Mouse (Mus musculus): ENCODE results near the gene Uxs1. TPM values are rescaled to one million over a fixed set of nuclear protein-coding genes. Genes with fewer than 3 reads are reported as not detected.
A peak's percentile ranks its signal among the peaks of the same experiment; 100 is the strongest.

The Uxs1 gene
- polyA plus RNA-seq, 1 experiment = not detected

DNA sequence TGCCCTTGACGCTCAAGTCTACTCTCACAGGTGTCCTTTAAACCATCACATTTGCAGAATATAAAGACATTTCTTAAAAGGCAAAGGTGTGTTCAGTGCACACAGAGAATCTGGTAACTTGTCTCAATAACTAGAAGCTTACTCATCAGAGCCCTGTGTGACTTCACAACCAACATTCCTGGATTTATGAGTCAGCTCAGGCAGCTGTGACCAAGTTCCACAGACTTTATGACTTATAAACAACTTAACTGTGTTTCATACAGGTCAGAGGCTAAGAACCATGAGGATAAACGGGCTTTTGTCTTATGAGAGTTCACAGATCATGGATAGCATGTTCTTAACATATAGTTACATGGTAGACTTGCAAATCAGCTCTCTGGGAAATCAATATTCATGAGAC is 8.5 kb downstream of the Uxs1 start:
- TF ChIP-seq CTCF (IDR thresholded peaks at IDR 0.05; ENCODE audit: insufficient read depth, low read depth, low read length) (no peak), POLR2A (IDR thresholded peaks at IDR 0.05; ENCODE audit: insufficient read depth, low read depth, low read length) (no peak)
- no peak overlapping the region for H3K4me3 ChIP-seq (ENCODE audit: insufficient read depth, low read depth, low read length)
- WGBS = 74% methylated on average over 2 of the region's 2 CpGs
- H3K4me1 ChIP-seq (ENCODE audit: control insufficient read depth, insufficient read depth, low read length) = peaks cover 3% of the 10 kb centered on the region; the same call in 1 of the 2 replicates
- H3K27ac ChIP-seq (ENCODE audit: insufficient read depth, low read depth, low read length) = no peak overlapping the region

DNA sequence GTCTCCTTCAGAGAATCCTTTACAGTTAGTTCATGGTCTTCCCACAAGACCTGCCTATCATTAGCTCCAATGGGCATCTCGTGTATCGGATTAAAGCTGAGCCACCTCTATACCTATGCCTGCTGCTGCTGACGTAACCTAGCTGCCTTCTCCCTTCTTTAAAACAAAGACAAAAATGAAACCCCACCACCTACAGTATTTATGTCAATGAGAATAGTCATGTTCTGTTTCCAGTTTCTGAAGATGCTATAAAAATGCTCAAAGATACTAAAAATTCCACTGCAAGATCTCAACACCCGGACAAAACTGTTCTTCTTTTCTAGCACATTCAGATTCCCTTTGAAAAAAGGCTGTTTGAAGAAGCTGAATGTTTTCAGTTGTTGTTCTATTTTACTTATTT is 9.2 kb downstream of the Uxs1 start:
- Histone ChIP-seq H3K4me1 (ENCODE audit: control insufficient read depth, insufficient read depth, low read length) (peaks cover 3% of the 10 kb centered on the region; the same call in 1 of the 2 replicates), H3K27ac (ENCODE audit: insufficient read depth, low read depth, low read length) (no peak overlapping the region), H3K4me3 (ENCODE audit: insufficient read depth, low read depth, low read length) (no peak overlapping the region)
- TF ChIP-seq CTCF (IDR thresholded peaks at IDR 0.05; ENCODE audit: insufficient read depth, low read depth, low read length) = no peak
- no peak for TF ChIP-seq POLR2A (IDR thresholded peaks at IDR 0.05; ENCODE audit: insufficient read depth, low read depth, low read length)
- 62% methylated on average over 4 of the region's 4 CpGs for WGBS

DNA sequence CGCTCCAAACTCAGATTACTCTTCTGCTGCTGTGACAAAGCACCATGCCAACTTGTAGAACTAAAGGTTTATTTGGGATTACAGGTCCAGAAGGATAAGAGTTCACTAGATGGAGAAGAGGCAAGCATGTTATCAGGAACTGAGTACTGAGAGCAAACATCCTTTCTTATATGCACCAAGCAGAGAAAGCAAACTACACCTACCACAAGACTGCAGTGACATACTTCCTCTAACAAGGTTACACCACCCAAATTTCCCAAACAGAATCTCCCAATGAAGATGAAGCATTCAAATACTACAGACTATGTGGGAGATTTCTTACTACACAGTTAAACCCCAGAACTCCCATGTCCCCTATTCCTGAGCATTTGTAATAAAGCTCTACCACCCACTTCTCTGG is 15.8 kb downstream of the Uxs1 start:
- Histone ChIP-seq H3K27ac (ENCODE audit: insufficient read depth, low read depth, low read length) (no peak overlapping the region), H3K4me1 (ENCODE audit: control insufficient read depth, insufficient read depth, low read length) (peaks cover 4% of the 10 kb centered on the region; the same call in 1 of the 2 replicates), H3K4me3 (ENCODE audit: insufficient read depth, low read depth, low read length) (no peak overlapping the region)
- WGBS = 96% methylated on average over 1 of the region's 1 CpGs
- no peak for TF ChIP-seq POLR2A (IDR thresholded peaks at IDR 0.05; ENCODE audit: insufficient read depth, low read depth, low read length)

DNA sequence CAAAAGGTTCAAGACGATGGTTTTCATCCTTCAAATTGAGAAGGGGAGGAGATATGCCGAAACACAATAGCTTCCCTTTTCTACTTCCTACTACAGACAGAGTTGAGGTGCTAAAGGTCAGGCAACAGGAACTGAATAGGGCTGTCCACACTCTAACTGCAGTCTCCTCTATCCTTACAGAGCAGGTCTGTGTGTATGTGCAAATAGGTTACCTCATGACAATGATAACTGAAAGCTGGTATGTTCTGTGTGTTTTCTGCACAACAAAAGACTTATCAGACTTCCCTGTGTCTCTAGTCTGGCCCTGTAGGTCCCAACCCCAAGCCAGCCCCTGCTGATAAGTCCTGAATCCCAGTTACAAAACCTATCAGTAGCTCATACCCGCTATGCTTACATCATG is 16.5 kb downstream of the Uxs1 start:
- TF ChIP-seq CTCF (IDR thresholded peaks at IDR 0.05; ENCODE audit: insufficient read depth, low read depth, low read length) (no peak), POLR2A (IDR thresholded peaks at IDR 0.05; ENCODE audit: insufficient read depth, low read depth, low read length) (no peak)
- Histone ChIP-seq H3K4me1 (ENCODE audit: control insufficient read depth, insufficient read depth, low read length) (peaks cover 4% of the 10 kb centered on the region; the same call in 1 of the 2 replicates), H3K4me3 (ENCODE audit: insufficient read depth, low read depth, low read length) (no peak overlapping the region), H3K27ac (ENCODE audit: insufficient read depth, low read depth, low read length) (no peak overlapping the region)
- WGBS = 76% methylated on average over 3 of the region's 3 CpGs

DNA sequence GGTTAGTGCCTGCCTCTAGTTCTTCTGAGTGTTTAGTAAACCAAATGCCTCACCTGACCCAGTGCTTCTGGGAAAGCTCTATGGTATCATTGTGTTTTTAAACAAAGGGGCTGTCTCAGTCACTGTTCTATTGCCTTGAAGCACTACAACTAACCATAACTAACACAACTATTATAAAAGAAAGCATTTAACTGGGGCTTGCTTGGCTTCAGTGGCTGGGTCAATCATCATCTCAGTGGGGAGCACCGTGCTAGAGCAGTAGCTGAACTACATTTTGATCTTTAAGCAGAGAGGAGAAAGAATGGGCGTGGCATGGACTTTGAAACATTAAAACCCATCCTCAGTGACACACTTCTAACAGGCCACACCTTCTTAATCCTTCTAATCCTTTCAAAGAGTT is 18.2 kb downstream of the Uxs1 start:
- WGBS = 92% methylated on average over 2 of the region's 2 CpGs
- no peak overlapping the region for H3K27ac ChIP-seq (ENCODE audit: insufficient read depth, low read depth, low read length)
- peaks cover 4% of the 10 kb centered on the region; the same call in 1 of the 2 replicates for H3K4me1 ChIP-seq (ENCODE audit: control insufficient read depth, insufficient read depth, low read length)
- no peak overlapping the region for H3K4me3 ChIP-seq (ENCODE audit: insufficient read depth, low read depth, low read length)
- TF ChIP-seq POLR2A (IDR thresholded peaks at IDR 0.05; ENCODE audit: insufficient read depth, low read depth, low read length) = no peak
- TF ChIP-seq CTCF (IDR thresholded peaks at IDR 0.05; ENCODE audit: insufficient read depth, low read depth, low read length) = no peak

DNA sequence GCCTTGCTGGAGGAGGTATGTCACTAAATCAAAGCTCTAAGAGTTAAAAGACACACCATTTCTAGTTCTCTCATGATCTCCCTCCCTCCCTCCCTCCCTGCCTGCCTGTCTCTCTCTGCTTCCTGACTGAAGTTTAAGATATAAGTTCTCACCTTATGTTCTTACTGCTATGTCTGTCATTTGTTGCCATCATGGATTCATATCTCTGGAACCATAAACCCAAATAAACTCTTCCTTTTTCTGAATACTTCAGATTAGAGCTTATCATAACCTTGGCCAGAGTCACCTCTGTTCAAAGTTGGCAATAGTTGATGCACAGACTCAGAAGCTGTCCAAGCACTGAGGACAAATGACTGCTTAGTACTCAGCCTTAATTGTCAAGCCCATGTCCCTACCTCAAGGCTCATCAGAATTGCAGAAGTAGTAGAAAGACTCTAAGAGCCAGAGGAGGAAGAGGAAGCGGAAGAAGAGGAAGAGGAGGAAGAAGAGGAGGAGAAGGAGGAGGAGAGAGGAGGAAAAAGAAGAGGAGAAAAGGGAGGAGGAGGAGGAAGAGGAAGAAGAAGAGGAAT is 23.6 kb downstream of the Uxs1 start:
- no peak overlapping the region for H3K4me3 ChIP-seq (ENCODE audit: insufficient read depth, low read depth, low read length)
- WGBS = 86% methylated on average over 1 of the region's 1 CpGs

DNA sequence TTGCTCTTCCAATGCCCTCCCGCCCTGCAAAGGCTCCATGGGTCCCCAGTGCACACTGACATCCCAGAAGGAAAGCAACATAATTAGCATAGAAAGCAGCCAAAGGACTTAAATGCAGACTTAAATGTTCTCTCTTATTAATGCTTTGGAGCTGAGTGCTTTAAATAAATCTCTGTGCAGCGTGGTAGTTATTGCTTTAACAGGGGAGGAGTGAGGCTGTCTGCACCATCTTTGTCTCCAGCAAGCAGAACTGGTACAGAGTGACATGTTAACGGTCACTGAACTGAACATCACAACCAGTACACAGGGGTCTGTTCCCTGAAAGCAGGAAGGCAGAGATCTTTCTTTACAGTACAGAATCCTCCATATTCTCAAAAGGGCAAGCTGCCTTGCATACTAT is 29.6 kb downstream of the Uxs1 start:
- Histone ChIP-seq H3K4me1 (ENCODE audit: control insufficient read depth, insufficient read depth, low read length) (peaks cover 9% of the 10 kb centered on the region), H3K27ac (ENCODE audit: insufficient read depth, low read depth, low read length) (peak overlapping the region; percentile 97), H3K4me3 (ENCODE audit: insufficient read depth, low read depth, low read length) (no peak overlapping the region)
- WGBS = 25% methylated on average over 3 of the region's 3 CpGs
- TF ChIP-seq POLR2A (IDR thresholded peaks at IDR 0.05; ENCODE audit: insufficient read depth, low read depth, low read length) (no peak), CTCF (IDR thresholded peaks at IDR 0.05; ENCODE audit: insufficient read depth, low read depth, low read length) (no peak)

More for the DNA sequence above, 23.6 kb downstream of the Uxs1 start:
- Histone ChIP-seq H3K27ac (ENCODE audit: insufficient read depth, low read depth, low read length) (no peak overlapping the region), H3K4me1 (ENCODE audit: control insufficient read depth, insufficient read depth, low read length) (0 out of 2 replicates have a peak, but pooled peaks cover 2% of the 10 kb centered on the region)
- TF ChIP-seq POLR2A (IDR thresholded peaks at IDR 0.05; ENCODE audit: insufficient read depth, low read depth, low read length) (no peak), CTCF (IDR thresholded peaks at IDR 0.05; ENCODE audit: insufficient read depth, low read depth, low read length) (no peak)

DNA sequence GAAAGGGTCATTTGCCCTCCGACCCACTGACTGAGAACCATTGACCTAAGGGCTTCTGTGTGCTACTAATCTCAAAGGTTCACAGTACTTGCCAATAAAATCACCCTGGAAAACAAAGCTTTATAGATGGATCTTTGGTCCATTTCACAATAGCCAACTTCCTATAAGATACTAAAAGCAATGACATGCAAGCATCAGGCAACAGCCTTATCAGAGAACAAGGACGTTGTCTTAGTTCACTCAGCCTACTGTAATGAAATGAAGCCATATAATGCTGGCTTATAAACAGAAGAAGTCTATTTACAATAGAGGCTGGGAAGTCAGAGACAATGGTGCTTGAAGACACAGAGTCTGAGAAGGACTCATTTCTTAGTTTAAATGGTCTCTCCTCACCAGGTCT is 37.8 kb downstream of the Uxs1 start:
- Histone ChIP-seq H3K27ac (ENCODE audit: insufficient read depth, low read depth, low read length) (no peak overlapping the region), H3K4me1 (ENCODE audit: control insufficient read depth, insufficient read depth, low read length) (no peaks in the 10 kb centered on the region), H3K4me3 (ENCODE audit: insufficient read depth, low read depth, low read length) (no peak overlapping the region)
- WGBS = 85% methylated on average over 2 of the region's 2 CpGs
- no peak for TF ChIP-seq CTCF (IDR thresholded peaks at IDR 0.05; ENCODE audit: insufficient read depth, low read depth, low read length)
- no peak for TF ChIP-seq POLR2A (IDR thresholded peaks at IDR 0.05; ENCODE audit: insufficient read depth, low read depth, low read length)

DNA sequence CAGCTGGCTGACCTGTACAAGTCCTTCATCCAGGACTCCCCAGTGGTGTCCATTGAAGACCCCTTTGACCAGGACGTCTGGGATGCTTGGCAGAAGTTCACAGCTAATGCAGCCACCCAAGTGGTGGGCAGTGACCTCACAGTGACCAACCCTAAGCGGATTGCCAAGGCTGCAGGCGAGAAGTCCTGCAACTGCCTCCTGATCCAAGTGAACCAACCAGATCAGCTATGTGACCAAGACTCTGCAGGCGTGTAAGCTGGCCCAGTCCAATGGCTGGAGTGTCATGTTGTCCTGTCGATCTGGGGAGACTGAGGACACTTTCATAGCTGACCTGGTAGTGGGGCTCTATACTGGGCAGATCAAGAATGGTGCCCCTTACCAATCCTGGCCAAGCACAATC is 40.9 kb downstream of the Uxs1 start:
- 88% methylated on average over 5 of the region's 5 CpGs for WGBS
- TF ChIP-seq POLR2A (IDR thresholded peaks at IDR 0.05; ENCODE audit: insufficient read depth, low read depth, low read length) = no peak
- no peak for TF ChIP-seq CTCF (IDR thresholded peaks at IDR 0.05; ENCODE audit: insufficient read depth, low read depth, low read length)
- Histone ChIP-seq H3K4me1 (ENCODE audit: control insufficient read depth, insufficient read depth, low read length) (no peaks in the 10 kb centered on the region; the same call in 1 of the 2 replicates), H3K27ac (ENCODE audit: insufficient read depth, low read depth, low read length) (no peak overlapping the region), H3K4me3 (ENCODE audit: insufficient read depth, low read depth, low read length) (no peak overlapping the region)

DNA sequence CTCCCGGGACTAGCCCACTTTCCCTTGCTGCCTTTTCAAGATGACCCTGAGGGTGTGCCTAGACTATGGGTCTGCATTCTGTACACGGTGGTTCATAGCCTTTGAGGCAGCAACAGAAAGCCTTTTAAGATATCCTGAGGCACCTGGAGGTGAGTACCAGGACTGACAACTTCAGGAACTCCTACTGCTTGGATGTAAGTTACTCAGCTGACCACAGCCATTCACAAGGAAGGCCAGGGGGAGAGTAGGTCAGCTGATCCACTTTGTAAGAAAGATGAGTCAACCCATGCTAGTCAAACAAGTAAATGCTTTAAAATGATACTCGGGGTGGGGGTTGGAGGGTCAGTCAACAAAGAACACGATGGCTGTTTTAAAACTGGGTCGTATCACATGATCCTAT is 42.3 kb downstream of the Uxs1 start:
- WGBS = 89% methylated on average over 5 of the region's 5 CpGs
- no peak overlapping the region for H3K27ac ChIP-seq (ENCODE audit: insufficient read depth, low read depth, low read length)
- TF ChIP-seq POLR2A (IDR thresholded peaks at IDR 0.05; ENCODE audit: insufficient read depth, low read depth, low read length) (no peak), CTCF (IDR thresholded peaks at IDR 0.05; ENCODE audit: insufficient read depth, low read depth, low read length) (no peak)

More for the DNA sequence above, 42.3 kb downstream of the Uxs1 start:
- Histone ChIP-seq H3K4me1 (ENCODE audit: control insufficient read depth, insufficient read depth, low read length) (no peaks in the 10 kb centered on the region; the same call in 1 of the 2 replicates), H3K4me3 (ENCODE audit: insufficient read depth, low read depth, low read length) (no peak overlapping the region)

Measured in olfactory bulb, adult 2 months (tissue).